Mouse (Mus musculus) CH12.LX (cell line): ENCODE data around the gene Cep112. TPM values are rescaled to one million over a fixed set of nuclear protein-coding genes. Genes with fewer than 3 reads are reported as not detected.

Source experiments
- DNase-seq: peaks from one replicate; pipeline ENCODE4 v3.0.0-alpha.2; 2013; ENCODE audit errors: extremely low read depth
- H3K27ac ChIP-seq: 2 replicates; pipeline ENCODE4 v1.5.1; 2012; ENCODE audit warnings: low read depth, mild to moderate bottlenecking, control low read depth, moderate library complexity; ENCODE audit not compliant: insufficient read depth
- H3K27me3 ChIP-seq: replicated peaks from 2 replicates; pipeline ENCODE3; 2012; ENCODE audit warnings: inconsistent platforms
- H3K36me3 ChIP-seq, 2 experiments: replicated peaks in 1 of 2; 2 replicates each; pipeline versions ENCODE3 to v1.6.1; 2012; ENCODE audit warnings: inconsistent platforms in 1 of 2, low read length in 1 of 2, mild to moderate bottlenecking in 1 of 2, mixed read lengths in 1 of 2, moderate library complexity in 1 of 2; ENCODE audit not compliant: control insufficient read depth in 1 of 2, insufficient read depth in 1 of 2
- H3K4me1 ChIP-seq, 2 experiments: 2 replicates each; pipeline ENCODE4 v1.6.1; 2012; ENCODE audit warnings: inconsistent platforms in 1 of 2, moderate library complexity in 1 of 2; ENCODE audit not compliant: insufficient read depth in 2 of 2, control insufficient read depth in 1 of 2
- H3K4me2 ChIP-seq: 2 replicates; pipeline ENCODE4 v1.6.1; 2012; ENCODE audit warnings: low read depth, mild to moderate bottlenecking, control low read depth; ENCODE audit not compliant: poor library complexity, insufficient read depth, severe bottlenecking
- H3K4me3 ChIP-seq, 3 experiments: fragments of 150-350 bp in 1 of 3; sonication (generic) in 1 of 3; replicated peaks in 1 of 3; 2 replicates each; pipeline versions ENCODE3 to v1.5.1; 2011 to 2012; ENCODE audit warnings: low read depth in 2 of 3, low read length in 2 of 3, mild to moderate bottlenecking in 2 of 3, moderate library complexity in 2 of 3, control low read depth in 1 of 3, improper control_type of control experiment in 1 of 3, inconsistent platforms in 1 of 3, mixed read lengths in 1 of 3; ENCODE audit not compliant: poor library complexity in 1 of 3
- H3K79me2 ChIP-seq: replicated peaks from 2 replicates; pipeline ENCODE4 v1.6.1; 2012; ENCODE audit warnings: mild to moderate bottlenecking, moderate library complexity; ENCODE audit not compliant: control insufficient read depth, poor library complexity, insufficient read depth, severe bottlenecking; ENCODE audit errors: extremely low read depth
- H3K9ac ChIP-seq: 2 replicates; pipeline ENCODE4 v1.6.1; 2012; ENCODE audit warnings: low read depth, mild to moderate bottlenecking, control low read depth, moderate library complexity; ENCODE audit not compliant: insufficient read depth
- H3K9me3 ChIP-seq: replicated peaks from 2 replicates; pipeline ENCODE3; 2012; ENCODE audit warnings: low read length, inconsistent platforms, mixed read lengths
- BHLHE40 ChIP-seq: IDR thresholded peaks from 2 replicates; pipeline ENCODE4 v1.6.1; 2011; ENCODE audit warnings: mild to moderate bottlenecking, low read depth, low read length, improper control_type of control experiment
- CHD1 ChIP-seq: IDR thresholded peaks from 2 replicates; pipeline ENCODE4 v1.6.1; 2012; ENCODE audit warnings: low read depth, low read length, improper control_type of control experiment, inconsistent platforms
- CHD2 ChIP-seq: IDR thresholded peaks from 2 replicates; pipeline ENCODE4 v1.6.1; 2011; ENCODE audit warnings: low read length, improper control_type of control experiment
- EP300 ChIP-seq: IDR thresholded peaks from 2 replicates; pipeline ENCODE4 v1.6.1; 2011; ENCODE audit warnings: low read length, improper control_type of control experiment
- GABPA ChIP-seq: IDR thresholded peaks from 2 replicates; pipeline ENCODE4 v1.6.1; 2012; ENCODE audit warnings: low read depth, low read length, improper control_type of control experiment, inconsistent platforms; ENCODE audit not compliant: insufficient replicate concordance
- JUN ChIP-seq: IDR thresholded peaks from 2 replicates; pipeline ENCODE4 v1.6.1; 2011; ENCODE audit warnings: low read depth, mild to moderate bottlenecking, low read length, improper control_type of control experiment, moderate library complexity; ENCODE audit not compliant: insufficient read depth
- MAFK ChIP-seq: IDR thresholded peaks from 2 replicates; pipeline ENCODE4 v1.6.1; 2011; ENCODE audit warnings: low read length, improper control_type of control experiment; ENCODE audit not compliant: insufficient replicate concordance
- MAX ChIP-seq: IDR thresholded peaks from 2 replicates; pipeline ENCODE4 v1.6.1; 2011; ENCODE audit warnings: low read length, improper control_type of control experiment
- MXI1 ChIP-seq: IDR thresholded peaks from 2 replicates; pipeline ENCODE4 v1.6.1; 2011; ENCODE audit warnings: mild to moderate bottlenecking, low read depth, low read length, improper control_type of control experiment
- MYC ChIP-seq: IDR thresholded peaks from 2 replicates; pipeline ENCODE4 v1.6.1; 2011; ENCODE audit warnings: low read depth, mild to moderate bottlenecking, improper control_type of control experiment, low read length
- NELFE ChIP-seq: IDR thresholded peaks from 2 replicates; pipeline ENCODE4 v1.6.1; 2011; ENCODE audit warnings: low read depth, low read length, improper control_type of control experiment
- POLR2AphosphoS2 ChIP-seq: IDR thresholded peaks from 2 replicates; pipeline ENCODE4 v1.6.1; 2011; ENCODE audit warnings: low read depth, low read length, improper control_type of control experiment
- RAD21 ChIP-seq: IDR thresholded peaks from 2 replicates; pipeline ENCODE4 v1.6.1; 2011; ENCODE audit warnings: low read depth, mild to moderate bottlenecking, low read length, improper control_type of control experiment, moderate library complexity
- SIN3A ChIP-seq: IDR thresholded peaks from 2 replicates; pipeline ENCODE4 v1.6.1; 2012; ENCODE audit warnings: low read length, improper control_type of control experiment, inconsistent platforms
- TBP ChIP-seq: conservative IDR thresholded peaks from 2 replicates; pipeline ENCODE4 v1.6.1; 2011; ENCODE audit warnings: low read depth, low read length, improper control_type of control experiment
- TCF12 ChIP-seq: IDR thresholded peaks from 2 replicates; pipeline ENCODE4 v1.6.1; 2014; ENCODE audit warnings: low read depth, mild to moderate bottlenecking, inconsistent platforms, low read length, improper control_type of control experiment
- USF1 ChIP-seq: IDR thresholded peaks from 2 replicates; pipeline ENCODE4 v1.6.1; 2014; ENCODE audit warnings: low read depth, mild to moderate bottlenecking, inconsistent platforms, low read length, improper control_type of control experiment
- USF2 ChIP-seq: conservative IDR thresholded peaks from 2 replicates; pipeline ENCODE4 v1.6.1; 2011; ENCODE audit warnings: low read depth, low read length, improper control_type of control experiment
- ZC3H11A ChIP-seq: IDR thresholded peaks from 2 replicates; pipeline ENCODE4 v1.6.1; 2012; ENCODE audit warnings: low read depth, mild to moderate bottlenecking, inconsistent platforms, low read length, improper control_type of control experiment
- ZNF384 ChIP-seq: IDR thresholded peaks from 2 replicates; pipeline ENCODE4 v1.6.1; 2012; ENCODE audit warnings: low read depth, low read length, improper control_type of control experiment, inconsistent platforms
- dilution Hi-C: fragments of 300-500 bp; cut with MboI; formaldehyde crosslinking; loops from 2 replicates; pipeline ENCODE4 v1.14.3; 2020; ENCODE audit warnings: low sequenced_read_pairs; ENCODE audit not compliant: extremely low pct_unique_long_range_greater_than_20kb, extremely low pct_ligation_motif_present
- in situ Hi-C: fragments of 300-500 bp; cut with MboI; formaldehyde crosslinking; loops from 3 replicates; pipeline ENCODE4 v1.14.3; 2019; ENCODE audit warnings: low sequenced_read_pairs, low pct_ligation_motif_present, low pct_unique_long_range_greater_than_20kb, mixed read lengths
- polyA plus RNA-seq: library from polyadenylated mRNA; unstranded; fragments of >175 nt; gene quantifications from 2 replicates; pipeline ENCODE4 v1.2.1, GENCODE M21; 2012; ENCODE audit warnings: low read depth; ENCODE audit not compliant: insufficient read length
- total RNA-seq, 2 experiments: library from RNA; depleted of rRNA; stranded (reverse); fragments of 300-350 nt in 1 of 2; fragments of >200 nt in 1 of 2; gene quantifications; 2 replicates each; pipeline ENCODE4 v1.2.3; 2012 to 2014

Gene Cep112
- total and polyA plus RNA-seq, 3 experiments: 0.93 to 1.4 (median 1.3) TPM

- in situ Hi-C loops: no loop called here
Observed at GRCm38 (mm10) chr11:108606836-108607235, 181.8 kb downstream of the Cep112 start.

GRCm38 (mm10) chr11:108620628-108621433 lies 195.8 kb downstream of the Cep112 start:
- no peaks in the 10 kb centered on the region for H3K27me3 ChIP-seq
- no peaks in the 10 kb centered on the region for H3K79me2 ChIP-seq
- H3K4me3 ChIP-seq: no peak overlapping the region
- no peak for DNase-seq
- TF ChIP-seq BHLHE40 (no peak), TCF12 (no peak), RAD21 (no peak), TBP (no peak), POLR2AphosphoS2 (no peak), SIN3A (no peak), CHD2 (no peak), GABPA (no peak), MAX (no peak)
- H3K27ac ChIP-seq: no peak overlapping the region
- H3K9ac ChIP-seq: no peak overlapping the region
- no peaks in the 10 kb centered on the region for H3K36me3 ChIP-seq
- H3K4me1 ChIP-seq: peaks cover 2 to 21% of the 10 kb centered on the region in 2 experiments; a peak in 2 of 4 replicates
- in situ Hi-C loops (no loop called here), dilution Hi-C loops (no loop called here)
- peaks cover under 1% of the 10 kb centered on the region for H3K9me3 ChIP-seq
- no peak overlapping the region for H3K4me2 ChIP-seq

More at GRCm38 (mm10) chr11:108606836-108607235, 181.8 kb downstream of the Cep112 start:
- DNase-seq: no peak
- Histone ChIP-seq H3K4me3 (no peak overlapping the region), H3K27me3 (no peaks in the 10 kb centered on the region), H3K27ac (no peak overlapping the region), H3K79me2 (no peaks in the 10 kb centered on the region), H3K36me3 (no peaks in the 10 kb centered on the region), H3K4me2 (no peak overlapping the region), H3K9ac (no peak overlapping the region), H3K4me1 (no peaks in the 10 kb centered on the region), H3K9me3 (no peaks in the 10 kb centered on the region)
- 0 out of 2 replicates have a peak, but pooled peaks have one; percentile 36 for TF ChIP-seq MAFK
- no peak for TF ChIP-seq JUN
- dilution Hi-C loops: no loop called here

- Histone ChIP-seq H3K4me3 (no peak overlapping the region), H3K27ac (no peak overlapping the region), H3K27me3 (no peaks in the 10 kb centered on the region), H3K9ac (no peak overlapping the region), H3K36me3 (no peaks in the 10 kb centered on the region), H3K9me3 (peaks cover 4% of the 10 kb centered on the region), H3K4me1 (peaks cover 2 to 21% of the 10 kb centered on the region in 2 experiments; a peak in 2 of 4 replicates), H3K79me2 (no peaks in the 10 kb centered on the region), H3K4me2 (no peak overlapping the region)
- dilution Hi-C loops (no loop called here), in situ Hi-C loops (no loop called here)
- TF ChIP-seq EP300: no peak
- TF ChIP-seq TCF12: no peak
- no peak for TF ChIP-seq MYC
- TF ChIP-seq JUN: no peak
- no peak for TF ChIP-seq MAX
- no peak for TF ChIP-seq NELFE
- no peak for TF ChIP-seq MXI1
- no peak for TF ChIP-seq ZC3H11A
- no peak for TF ChIP-seq USF2
- no peak for TF ChIP-seq USF1
- no peak for TF ChIP-seq CHD1
- no peak for TF ChIP-seq ZNF384
- DNase-seq: no peak
Observed at GRCm38 (mm10) chr11:108621434-108621901, 196.5 kb downstream of the Cep112 start.
